Mouse (Mus musculus): ENCODE measurements around the gene Iqgap2. TPM values are rescaled to one million over a fixed set of nuclear protein-coding genes. Genes with fewer than 3 reads are reported as not detected.

The Iqgap2 gene
- polyA plus RNA-seq, 1 experiment from 2014 or later = 3.0 TPM

DNA sequence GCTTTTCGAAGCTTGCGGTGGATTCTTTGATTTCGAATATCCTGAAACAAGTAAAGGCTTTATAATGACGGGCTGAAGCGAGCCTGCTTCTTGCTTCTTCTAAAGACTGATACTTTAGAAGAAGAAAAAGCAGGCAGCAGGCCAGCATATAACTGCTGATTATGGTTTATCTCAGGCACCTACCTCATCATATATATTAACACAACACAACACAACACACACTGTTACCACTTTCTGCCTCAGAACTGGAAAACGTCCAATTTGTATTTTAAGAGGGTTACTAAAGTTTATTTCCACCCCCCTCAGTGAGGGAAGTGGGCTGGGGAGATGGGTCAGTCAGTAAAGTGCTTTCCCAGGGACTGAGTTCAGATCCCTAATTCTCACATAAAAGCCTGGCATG is 259.6 kb downstream of the Iqgap2 start:
- Histone ChIP-seq H3K27ac (ENCODE audit: low read length) (no peak overlapping the region), H3K9me3 (replicated peaks; ENCODE audit: control insufficient read depth, low read length, poor library complexity, severe bottlenecking) (0 out of 2 replicates have a peak, but pooled peaks cover 2% of the 10 kb centered on the region), H3K36me3 (ENCODE audit: control insufficient read depth, insufficient read depth, low read length) (no peaks in the 10 kb centered on the region), H3K4me2 (ENCODE audit: low read length) (no peak overlapping the region), H3K4me1 (ENCODE audit: control insufficient read depth, insufficient read depth, low read length) (no peaks in the 10 kb centered on the region), H3K4me3 (ENCODE audit: low read depth, low read length) (no peak overlapping the region), H3K9ac (ENCODE audit: low read depth, low read length) (no peak overlapping the region), H3K27me3 (ENCODE audit: control insufficient read depth, insufficient read depth, low read depth, low read length) (no peaks in the 10 kb centered on the region)
- 95% methylated on average over 6 of the region's 6 CpGs for WGBS
- ATAC-seq = no peak

DNA sequence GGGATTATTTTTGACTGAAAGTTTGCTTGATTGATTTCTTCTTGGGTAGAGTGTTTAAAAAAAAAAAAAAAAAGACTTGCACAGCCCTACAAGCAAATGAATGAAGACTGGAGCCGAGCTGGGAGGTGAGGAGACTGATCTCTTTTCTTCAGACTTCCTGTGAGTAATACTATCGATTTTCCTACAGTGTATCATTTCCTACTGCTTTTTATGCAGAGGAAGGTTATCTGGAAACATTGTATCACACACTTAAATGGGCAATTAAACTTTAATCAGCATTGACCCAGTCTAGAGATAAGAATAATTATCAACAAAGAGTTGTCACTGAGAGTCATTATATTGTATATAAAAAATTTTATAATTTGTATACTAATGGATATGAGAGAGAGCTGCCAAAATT is 261.0 kb downstream of the Iqgap2 start:
- Histone ChIP-seq H3K4me2 (ENCODE audit: low read length) (no peak overlapping the region), H3K36me3 (ENCODE audit: control insufficient read depth, insufficient read depth, low read length) (no peaks in the 10 kb centered on the region), H3K27ac (ENCODE audit: low read length) (no peak overlapping the region), H3K27me3 (ENCODE audit: control insufficient read depth, insufficient read depth, low read depth, low read length) (no peaks in the 10 kb centered on the region), H3K4me1 (ENCODE audit: control insufficient read depth, insufficient read depth, low read length) (no peaks in the 10 kb centered on the region), H3K9ac (ENCODE audit: low read depth, low read length) (no peak overlapping the region), H3K4me3 (ENCODE audit: low read depth, low read length) (no peak overlapping the region), H3K9me3 (replicated peaks; ENCODE audit: control insufficient read depth, low read length, poor library complexity, severe bottlenecking) (0 out of 2 replicates have a peak, but pooled peaks cover 2% of the 10 kb centered on the region)
- no peak for ATAC-seq
- WGBS = 93% methylated on average over 2 of the region's 2 CpGs

DNA sequence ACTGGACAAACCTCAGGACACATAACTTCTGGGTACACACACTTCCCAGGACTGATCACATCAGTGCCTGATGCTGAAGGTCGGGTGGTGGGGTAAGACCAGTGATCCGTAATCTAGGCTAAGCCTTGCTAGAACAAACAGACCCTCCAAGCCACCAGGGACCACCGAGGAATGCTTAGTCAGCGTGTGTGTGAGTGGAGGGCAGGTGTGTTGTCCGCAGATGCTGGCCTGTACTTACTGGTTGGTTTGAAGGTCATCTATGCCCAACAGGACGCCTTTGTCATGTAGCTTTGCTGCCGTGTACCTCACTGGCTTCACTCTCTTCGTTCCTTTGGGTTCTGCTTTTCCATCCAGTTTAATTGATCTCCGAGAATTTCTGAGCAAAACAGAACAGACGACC is 262.0 kb downstream of the Iqgap2 start:
- no peak for ATAC-seq
- no peak overlapping the region for H3K27ac ChIP-seq (ENCODE audit: low read length)
- no peak overlapping the region for H3K9ac ChIP-seq (ENCODE audit: low read depth, low read length)
- no peak overlapping the region for H3K4me2 ChIP-seq (ENCODE audit: low read length)
- WGBS = 88% methylated on average over 10 of the region's 10 CpGs
- no peaks in the 10 kb centered on the region for H3K27me3 ChIP-seq (ENCODE audit: control insufficient read depth, insufficient read depth, low read depth, low read length)
- H3K36me3 ChIP-seq (ENCODE audit: control insufficient read depth, insufficient read depth, low read length) = no peaks in the 10 kb centered on the region
- 0 out of 2 replicates have a peak, but pooled peaks cover 2% of the 10 kb centered on the region for H3K9me3 ChIP-seq (replicated peaks; ENCODE audit: control insufficient read depth, low read length, poor library complexity, severe bottlenecking)
- no peaks in the 10 kb centered on the region for H3K4me1 ChIP-seq (ENCODE audit: control insufficient read depth, insufficient read depth, low read length)
- no peak overlapping the region for H3K4me3 ChIP-seq (ENCODE audit: low read depth, low read length)

DNA sequence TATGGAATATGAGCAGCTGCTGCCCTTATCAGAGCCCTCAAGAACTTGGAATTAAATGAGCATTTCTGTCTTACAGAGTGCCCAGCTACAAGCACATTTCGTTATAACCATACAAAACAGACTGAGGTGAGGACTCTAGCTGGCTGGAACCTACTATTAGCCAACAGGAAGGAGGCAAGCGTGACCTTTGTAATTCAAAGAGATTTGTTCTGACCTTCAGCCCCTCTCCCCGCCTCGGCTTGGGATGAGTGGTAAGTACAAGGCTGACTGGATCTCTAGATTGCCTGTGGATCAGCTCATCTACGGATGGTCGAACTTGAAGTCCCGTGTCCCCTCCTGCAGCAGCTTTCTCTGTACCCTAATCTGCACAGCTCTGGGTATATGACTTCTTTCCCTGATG is 265.0 kb downstream of the Iqgap2 start:
- no peak overlapping the region for H3K9ac ChIP-seq (ENCODE audit: low read depth, low read length)
- H3K36me3 ChIP-seq (ENCODE audit: control insufficient read depth, insufficient read depth, low read length) = no peaks in the 10 kb centered on the region
- H3K4me3 ChIP-seq (ENCODE audit: low read depth, low read length) = no peak overlapping the region
- 0 out of 2 replicates have a peak, but pooled peaks cover 2% of the 10 kb centered on the region for H3K9me3 ChIP-seq (replicated peaks; ENCODE audit: control insufficient read depth, low read length, poor library complexity, severe bottlenecking)
- no peaks in the 10 kb centered on the region for H3K27me3 ChIP-seq (ENCODE audit: control insufficient read depth, insufficient read depth, low read depth, low read length)
- ATAC-seq = no peak
- H3K4me2 ChIP-seq (ENCODE audit: low read length) = no peak overlapping the region
- no peak overlapping the region for H3K27ac ChIP-seq (ENCODE audit: low read length)
- WGBS = 50% methylated on average over 7 of the region's 7 CpGs
- H3K4me1 ChIP-seq (ENCODE audit: control insufficient read depth, insufficient read depth, low read length) = no peaks in the 10 kb centered on the region

DNA sequence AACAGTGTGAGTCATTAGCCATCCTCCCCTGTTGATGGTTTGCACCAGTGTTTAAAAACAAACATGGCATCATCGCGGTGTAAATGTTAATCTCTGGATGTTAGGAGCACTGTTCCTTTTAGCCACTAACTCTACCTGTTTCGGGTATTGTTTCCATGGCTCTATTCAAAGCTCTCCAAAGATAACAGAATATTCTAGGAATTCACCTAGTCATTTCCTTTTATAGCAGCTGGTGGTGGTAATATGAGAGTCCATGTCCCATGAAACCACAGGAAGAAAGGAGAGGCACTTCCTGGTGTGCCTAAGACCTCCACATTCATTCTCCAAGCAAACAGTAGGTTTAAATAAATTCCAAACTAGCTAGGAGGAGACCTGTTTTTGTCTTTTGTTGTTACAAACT is 268.7 kb downstream of the Iqgap2 start:
- no peak for ATAC-seq
- WGBS = 85% methylated on average over 3 of the region's 3 CpGs
- Histone ChIP-seq H3K4me1 (ENCODE audit: control insufficient read depth, insufficient read depth, low read length) (peaks cover 5% of the 10 kb centered on the region; the same call in 1 of the 2 replicates), H3K27ac (ENCODE audit: low read length) (no peak overlapping the region), H3K9me3 (replicated peaks; ENCODE audit: control insufficient read depth, low read length, poor library complexity, severe bottlenecking) (no peaks in the 10 kb centered on the region), H3K9ac (ENCODE audit: low read depth, low read length) (no peak overlapping the region), H3K36me3 (ENCODE audit: control insufficient read depth, insufficient read depth, low read length) (no peaks in the 10 kb centered on the region), H3K4me2 (ENCODE audit: low read length) (no peak overlapping the region), H3K4me3 (ENCODE audit: low read depth, low read length) (no peak overlapping the region), H3K27me3 (ENCODE audit: control insufficient read depth, insufficient read depth, low read depth, low read length) (no peaks in the 10 kb centered on the region)

DNA sequence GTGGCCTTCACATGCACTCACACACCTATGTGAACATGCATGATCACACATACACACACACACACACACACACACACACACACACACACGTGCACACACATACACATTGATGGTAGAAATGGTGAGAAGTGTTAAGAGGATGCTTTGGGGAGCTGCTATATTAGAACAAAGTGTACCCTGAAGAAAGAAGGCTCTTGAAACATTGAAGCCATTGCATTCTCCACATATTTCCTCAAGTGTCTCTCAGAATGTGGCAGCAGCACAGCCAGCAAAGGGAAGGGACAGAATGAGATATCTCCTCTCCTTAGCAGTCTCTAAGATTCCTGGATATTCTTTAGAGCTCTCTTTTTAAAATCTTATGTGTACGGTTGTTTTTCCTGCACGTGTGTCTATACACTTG is 270.2 kb downstream of the Iqgap2 start:
- 86% methylated on average over 3 of the region's 3 CpGs for WGBS
- no peaks in the 10 kb centered on the region for H3K9me3 ChIP-seq (replicated peaks; ENCODE audit: control insufficient read depth, low read length, poor library complexity, severe bottlenecking)

GRCm38 (mm10) chr13:95618859-95619258 is 272.9 kb downstream of the Iqgap2 start:
- Histone ChIP-seq H3K9me3 (replicated peaks; ENCODE audit: control insufficient read depth, low read length, poor library complexity, severe bottlenecking) (no peaks in the 10 kb centered on the region), H3K4me1 (ENCODE audit: control insufficient read depth, insufficient read depth, low read length) (peaks cover 29% of the 10 kb centered on the region), H3K4me2 (ENCODE audit: low read length) (peak overlapping the region; percentile 79), H3K36me3 (ENCODE audit: control insufficient read depth, insufficient read depth, low read length) (no peaks in the 10 kb centered on the region), H3K27ac (ENCODE audit: low read length) (no peak overlapping the region), H3K27me3 (ENCODE audit: control insufficient read depth, insufficient read depth, low read depth, low read length) (no peaks in the 10 kb centered on the region), H3K9ac (ENCODE audit: low read depth, low read length) (peak overlapping the region; percentile 92; the same call in 1 of the 2 replicates), H3K4me3 (ENCODE audit: low read depth, low read length) (peak overlapping the region; percentile 87)
- peak; percentile 30; the same call in 1 of the 2 replicates for ATAC-seq
- 5% methylated on average over 13 of the region's 13 CpGs for WGBS

More for the DNA sequence above, 270.2 kb downstream of the Iqgap2 start:
- no peak overlapping the region for H3K27ac ChIP-seq (ENCODE audit: low read length)
- peaks cover 11% of the 10 kb centered on the region for H3K4me1 ChIP-seq (ENCODE audit: control insufficient read depth, insufficient read depth, low read length)
- H3K36me3 ChIP-seq (ENCODE audit: control insufficient read depth, insufficient read depth, low read length) = no peaks in the 10 kb centered on the region
- H3K4me2 ChIP-seq (ENCODE audit: low read length) = no peak overlapping the region
- no peak overlapping the region for H3K9ac ChIP-seq (ENCODE audit: low read depth, low read length)
- no peaks in the 10 kb centered on the region for H3K27me3 ChIP-seq (ENCODE audit: control insufficient read depth, insufficient read depth, low read depth, low read length)
- H3K4me3 ChIP-seq (ENCODE audit: low read depth, low read length) = no peak overlapping the region
- ATAC-seq = no peak

- Histone ChIP-seq H3K27me3 (ENCODE audit: control insufficient read depth, insufficient read depth, low read depth, low read length) (no peaks in the 10 kb centered on the region), H3K4me2 (ENCODE audit: low read length) (peak within 1 kb of the TSS; percentile 79), H3K9me3 (replicated peaks; ENCODE audit: control insufficient read depth, low read length, poor library complexity, severe bottlenecking) (no peaks in the 10 kb centered on the region), H3K27ac (ENCODE audit: low read length) (peak within 1 kb of the TSS; percentile 67), H3K36me3 (ENCODE audit: control insufficient read depth, insufficient read depth, low read length) (no peaks in the 10 kb centered on the region), H3K4me3 (ENCODE audit: low read depth, low read length) (peak within 1 kb of the TSS; percentile 87), H3K9ac (ENCODE audit: low read depth, low read length) (peak within 1 kb of the TSS; percentile 92), H3K4me1 (ENCODE audit: control insufficient read depth, insufficient read depth, low read length) (peaks cover 29% of the 10 kb centered on the region)
- ATAC-seq = peak; percentile 91
- 0% methylated on average over 39 of the region's 42 CpGs for WGBS
These were observed 273.4 kb downstream of the Iqgap2 start, which contains the start of gene F2r for GRCm38 (mm10) chr13:95618309-95618712. Gene F2r, minus strand, starts transcription at chr13:95618487.

DNA sequence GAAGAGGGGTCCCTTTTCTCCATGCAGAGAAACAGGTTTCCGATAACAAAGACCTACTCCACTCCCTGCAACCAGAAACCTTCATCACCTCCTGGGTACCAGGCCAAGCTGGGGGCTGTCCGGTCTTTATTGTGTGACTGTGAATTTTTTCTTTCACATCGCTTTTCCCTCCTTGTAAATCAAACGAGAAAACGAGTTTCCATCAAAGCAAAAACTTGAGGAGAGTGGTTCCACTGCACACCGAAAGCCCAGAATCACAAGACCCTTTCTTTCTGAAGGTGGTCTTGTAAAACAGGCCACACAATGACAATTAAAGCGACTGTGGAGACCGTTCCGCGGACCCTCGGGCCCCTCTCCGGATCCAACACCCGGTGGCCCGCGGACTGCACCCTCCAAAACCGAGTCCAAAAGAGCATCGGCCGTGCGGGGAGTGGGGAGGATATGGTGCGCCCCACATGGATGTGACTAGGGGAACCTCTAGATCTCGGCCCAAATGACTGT is 274.0 kb downstream of the Iqgap2 start:
- peak overlapping the region; percentile 67 for H3K27ac ChIP-seq (ENCODE audit: low read length)
- no peaks in the 10 kb centered on the region for H3K36me3 ChIP-seq (ENCODE audit: control insufficient read depth, insufficient read depth, low read length)
- H3K9me3 ChIP-seq (replicated peaks; ENCODE audit: control insufficient read depth, low read length, poor library complexity, severe bottlenecking) = no peaks in the 10 kb centered on the region
- H3K4me2 ChIP-seq (ENCODE audit: low read length) = peak overlapping the region; percentile 79
- peaks cover 29% of the 10 kb centered on the region for H3K4me1 ChIP-seq (ENCODE audit: control insufficient read depth, insufficient read depth, low read length)
- peak overlapping the region; percentile 92 for H3K9ac ChIP-seq (ENCODE audit: low read depth, low read length)
- under 1% methylated on average over 21 of the region's 21 CpGs for WGBS
- peak overlapping the region; percentile 87 for H3K4me3 ChIP-seq (ENCODE audit: low read depth, low read length)
- peak; percentile 67 for ATAC-seq
- H3K27me3 ChIP-seq (ENCODE audit: control insufficient read depth, insufficient read depth, low read depth, low read length) = no peaks in the 10 kb centered on the region
